Mouse (Mus musculus) ovary, adult 18-20 months (tissue): ENCODE measurements around the gene Fut1.

ENCODE experiments used
- DNase-seq: peaks from one replicate; pipeline ENCODE4 v3.0.0; 2022; ENCODE audit warnings: low spot score, mixed read lengths

Gene Fut1

DNA sequence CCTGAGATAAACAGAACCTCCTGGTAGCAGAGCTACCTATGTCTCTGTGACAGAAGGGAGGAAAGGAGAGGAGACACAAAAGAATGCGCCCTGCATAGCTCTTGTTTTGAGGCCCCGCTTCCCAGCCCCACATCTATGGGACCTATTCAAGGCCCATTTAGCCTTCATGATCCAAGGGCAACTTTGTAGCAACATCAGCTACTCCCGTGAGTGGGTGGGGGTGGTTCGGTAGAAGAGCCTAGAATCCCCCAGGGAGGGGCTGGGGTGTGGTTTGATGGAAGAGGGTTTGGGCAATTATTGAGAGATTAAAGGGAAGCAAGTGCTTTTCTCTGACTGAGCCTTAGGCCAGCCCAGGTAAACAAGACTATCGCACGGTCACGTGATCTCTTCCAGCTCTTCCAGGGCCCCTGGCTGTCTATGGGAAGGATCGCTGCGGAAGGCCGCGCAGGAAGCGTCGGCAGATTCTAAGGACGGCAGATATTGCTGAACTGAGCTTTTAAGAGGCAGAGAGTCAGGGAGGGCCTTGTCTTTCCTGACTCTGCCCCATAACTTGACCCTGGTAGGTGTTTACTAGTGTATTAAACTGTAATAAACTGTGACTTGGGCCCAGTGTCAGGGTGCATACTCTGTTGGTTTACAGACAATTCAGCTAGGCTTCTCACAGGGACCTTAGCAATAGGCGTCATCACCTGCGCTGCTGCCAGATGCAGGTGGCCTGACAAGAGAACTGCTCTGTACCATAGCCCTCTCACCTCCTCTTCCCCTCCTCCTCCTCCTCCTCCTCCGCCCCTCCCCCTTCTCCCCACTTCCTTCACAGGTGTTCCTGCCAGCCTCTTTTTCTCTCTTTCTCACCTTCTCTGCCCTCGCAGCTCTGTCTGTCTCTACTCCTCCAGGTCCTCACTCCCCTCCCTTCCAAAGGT lies 17.9 kb upstream of the Fut1 start:
- DNase-seq, result no peak

DNA sequence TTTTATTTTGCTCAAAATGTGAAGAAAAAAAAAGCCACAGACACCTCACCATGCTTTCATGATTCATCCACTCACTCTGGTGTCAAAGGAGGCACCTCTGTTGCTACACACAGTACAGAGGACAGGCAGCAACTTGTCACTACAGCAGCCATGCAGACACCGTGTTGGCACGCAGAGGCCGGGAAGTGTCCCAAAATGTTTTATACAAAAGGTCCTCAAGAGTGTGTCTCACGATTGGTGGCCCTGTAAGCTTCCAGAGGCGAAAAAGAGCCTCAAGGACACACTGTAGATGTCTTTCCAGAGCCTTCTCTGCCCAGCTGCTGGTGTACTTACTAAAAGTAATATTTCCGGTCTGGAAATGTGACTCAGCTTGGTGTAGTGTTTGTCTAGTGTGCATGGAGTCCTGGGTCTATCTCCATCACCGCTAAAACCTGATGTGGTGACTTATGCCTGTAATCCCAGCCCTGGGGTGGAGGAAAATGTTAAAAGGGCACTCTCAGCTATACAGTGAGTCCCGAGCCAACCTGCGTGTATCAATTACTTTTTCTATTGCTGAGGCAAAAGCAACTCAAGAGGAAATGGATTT lies 11.3 kb upstream of the Fut1 start:
- DNase-seq, result no peak

DNA sequence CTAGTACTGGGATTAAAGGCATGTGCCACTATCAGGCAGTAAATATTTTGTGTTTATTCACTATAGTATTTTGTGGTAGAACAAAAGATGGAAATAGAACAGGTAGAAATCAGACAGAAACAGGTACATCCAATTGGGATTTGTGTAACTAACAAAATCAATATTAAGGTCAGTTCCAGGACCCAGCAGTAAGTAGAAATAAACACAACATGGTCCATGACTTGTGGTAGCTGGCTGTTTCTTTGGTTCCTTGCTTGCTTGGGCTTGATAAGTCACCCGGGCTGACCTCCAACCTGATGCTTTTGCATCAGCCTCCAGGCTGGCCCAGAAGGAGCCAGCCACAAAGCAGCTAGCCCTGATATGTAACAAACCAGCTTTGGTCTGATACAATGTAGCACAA lies 7.6 kb upstream of the Fut1 start:
- no peak for DNase-seq

- DNase-seq, result no peak
These were observed 812 bp upstream of the Fut1 start for GRCm38 (mm10) chr7:45616277-45616676.

- no peak for DNase-seq
These were observed 1.2 kb downstream of the Fut1 start for GRCm38 (mm10) chr7:45618316-45618715.

DNA sequence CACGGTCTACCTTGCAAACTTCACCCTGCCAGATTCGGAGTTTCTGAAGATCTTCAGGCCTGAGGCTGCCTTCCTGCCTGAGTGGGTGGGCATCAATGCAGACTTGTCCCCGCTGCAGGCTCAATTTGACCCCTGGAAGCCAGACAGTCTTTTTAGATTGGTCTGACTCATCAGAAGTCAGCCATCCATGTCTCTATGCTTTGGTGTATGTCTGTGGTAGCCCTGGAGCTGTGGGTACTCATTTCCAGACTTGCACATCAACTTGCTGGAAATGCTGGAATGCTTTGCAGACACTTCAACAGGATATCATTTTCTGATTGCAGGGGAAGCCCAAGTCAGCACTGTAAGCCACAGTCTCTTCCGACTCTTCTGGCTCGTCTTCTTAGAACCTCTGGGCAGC lies 2.5 kb downstream of the Fut1 start:
- no peak for DNase-seq

GRCm38 (mm10) chr7:45621443-45621842 lies 4.4 kb downstream of the Fut1 start, which contains the start of gene Izumo1:
Gene Izumo1 (plus strand): TSS chr7:45621811.
- no peak for DNase-seq

GRCm38 (mm10) chr7:45623507-45623906 lies 6.4 kb downstream of the Fut1 start:
- DNase-seq, result no peak

DNA sequence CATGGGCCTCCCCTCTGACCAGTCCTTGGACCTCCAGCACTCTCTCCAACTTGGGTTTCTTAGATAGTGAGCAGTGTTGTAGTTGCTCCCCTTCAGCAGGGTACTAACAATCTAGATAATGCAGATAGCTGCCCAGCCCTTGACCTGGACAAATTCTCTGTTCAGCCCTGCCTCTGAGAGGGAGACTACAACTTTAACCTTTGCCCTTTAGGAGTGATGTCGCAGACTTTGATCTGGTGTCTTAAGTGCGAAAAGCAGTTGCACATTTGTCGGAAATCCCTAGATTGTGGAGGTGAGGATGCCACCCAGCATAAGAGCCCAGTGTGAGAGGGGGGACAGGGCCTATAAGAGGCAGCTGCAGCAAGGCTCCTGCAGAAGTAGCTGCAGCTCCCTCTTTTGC lies 7.6 kb downstream of the Fut1 start:
- no peak for DNase-seq

- no peak for DNase-seq
These were observed 8.4 kb downstream of the Fut1 start for GRCm38 (mm10) chr7:45625481-45625880.

GRCm38 (mm10) chr7:45626571-45627076 lies 9.5 kb downstream of the Fut1 start:
- no peak for DNase-seq

DNA sequence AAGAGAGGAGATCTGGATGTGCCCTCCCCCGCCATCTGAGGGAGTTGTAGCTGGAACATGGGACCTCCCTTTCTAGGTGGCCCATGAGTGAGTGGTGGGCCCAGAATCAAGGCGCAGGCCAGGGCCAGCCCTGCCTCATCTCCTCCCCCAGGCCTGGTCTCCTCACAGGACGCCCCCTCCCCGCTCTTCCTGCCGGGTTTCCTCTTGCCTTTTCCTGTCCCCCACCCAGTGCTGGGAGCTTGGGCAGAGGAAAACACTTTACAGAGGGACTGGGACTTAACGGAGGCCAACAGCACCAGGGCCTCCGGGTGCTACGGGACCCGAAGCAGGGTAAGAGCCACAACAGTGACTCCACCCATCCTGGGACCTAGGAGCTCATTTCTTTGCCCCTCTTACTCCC lies 10.2 kb downstream of the Fut1 start, which contains the start of gene Rasip1:
Gene Rasip1 (plus strand): TSS at position 228 of the 400 bp plus-strand sequence.
- no peak for DNase-seq

- DNase-seq, result peak; percentile 76
These were observed 11.5 kb downstream of the Fut1 start for GRCm38 (mm10) chr7:45628364-45629294.

DNA sequence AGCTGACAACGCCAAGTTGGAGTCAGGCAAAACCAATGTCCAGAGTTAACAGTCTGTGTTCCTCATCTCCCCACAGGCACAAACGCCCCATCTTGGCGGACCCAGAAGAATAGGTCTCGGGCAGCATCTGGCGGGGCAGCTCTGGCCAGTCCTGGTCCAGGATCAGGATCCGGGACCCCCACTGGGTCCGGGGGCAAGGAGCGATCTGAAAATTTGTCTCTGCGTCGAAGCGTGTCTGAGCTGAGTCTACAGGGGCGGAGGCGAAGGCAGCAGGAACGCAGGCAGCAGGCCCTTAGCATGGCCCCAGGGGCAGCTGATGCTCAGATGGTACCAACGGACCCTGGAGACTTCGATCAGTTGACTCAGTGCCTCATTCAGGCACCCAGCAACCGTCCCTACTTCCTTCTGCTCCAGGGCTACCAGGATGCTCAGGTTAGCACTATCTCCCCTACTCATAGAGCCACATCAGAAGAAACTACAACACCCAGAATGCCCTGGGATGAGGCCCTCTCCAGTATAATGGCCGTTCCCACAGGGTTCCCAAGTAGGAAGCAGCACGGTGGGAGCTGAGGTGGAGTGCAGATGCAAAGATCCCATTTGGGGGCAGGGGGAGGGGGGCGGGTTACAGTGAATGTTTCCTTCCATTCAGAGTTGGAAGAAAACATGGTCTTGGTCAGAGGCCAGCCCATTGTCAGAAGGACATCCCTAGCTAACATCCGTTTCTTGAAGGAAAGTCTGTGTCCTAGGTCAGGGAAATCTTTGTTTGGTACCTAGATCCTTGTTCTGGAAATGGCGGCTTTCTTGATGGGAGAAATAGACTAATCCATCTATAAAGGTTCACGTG lies 13.2 kb downstream of the Fut1 start:
- no peak for DNase-seq

- DNase-seq, result no peak
These were observed 15.4 kb downstream of the Fut1 start for GRCm38 (mm10) chr7:45632499-45632898.

GRCm38 (mm10) chr7:45634946-45635681 lies 18.0 kb downstream of the Fut1 start:
- DNase-seq, result no peak

- no peak for DNase-seq
These were observed 18.9 kb downstream of the Fut1 start for GRCm38 (mm10) chr7:45635711-45636688.

- DNase-seq, result no peak
These were observed 20.6 kb downstream of the Fut1 start for GRCm38 (mm10) chr7:45637710-45638109.
